22 mouse cellular contexts compared by ENCODE assay signal in genomic region chr1:90514176-90514575, GRCm38 (mm10).
"Had no signal": no experiment of that assay in that cellular context is flagged by ENCODE, and none has a peak within 500 bp of the region (broad histone marks: within the 10 kb centered on the region; RNA-seq: fewer than 3 reads in every experiment).

No protein-coding gene starts in this region.

- H3K4me3 ChIP-seq: limb, embryonic 12.5 days; limb, embryonic 15.5 days; midbrain, embryonic 10.5 days; midbrain, embryonic 13.5 days; myocyte; neural tube, embryonic 13.5 days had no signal

- H3K4me2 ChIP-seq: limb, embryonic 12.5 days; limb, embryonic 15.5 days; liver, embryonic 11.5 days; lung, embryonic 14.5 days; midbrain, embryonic 13.5 days; neural tube, embryonic 13.5 days had no signal

- H3K9ac ChIP-seq: limb, embryonic 12.5 days; limb, embryonic 15.5 days; liver, embryonic 14.5 days; liver, postnatal 0 days; lung, embryonic 14.5 days; midbrain, embryonic 13.5 days; neural tube, embryonic 13.5 days had no signal

- H3K9me3 ChIP-seq: limb, embryonic 12.5 days; limb, embryonic 15.5 days; midbrain, embryonic 10.5 days; midbrain, embryonic 13.5 days; neural tube, embryonic 13.5 days had no signal

- H3K27me3 ChIP-seq: limb, embryonic 15.5 days; midbrain, embryonic 13.5 days; neural tube, embryonic 13.5 days had no signal

- H3K36me3 ChIP-seq: limb, embryonic 12.5 days; limb, embryonic 15.5 days; midbrain, embryonic 10.5 days; midbrain, embryonic 13.5 days; neural tube, embryonic 13.5 days had no signal

- H3K27ac ChIP-seq: limb, embryonic 12.5 days; limb, embryonic 15.5 days; liver, embryonic 14.5 days; macrophage; midbrain, embryonic 13.5 days; neural tube, embryonic 13.5 days; stomach, postnatal 0 days had no signal

- ATAC-seq: liver, postnatal 0 days; lung, postnatal 0 days; midbrain, embryonic 13.5 days had no signal

- DNase-seq: kidney, adult 2 months; kidney, postnatal 14 days; kidney, postnatal 4 days; left cerebral cortex, postnatal 4 days; liver, postnatal 0 days; lung, embryonic 14.5 days; retina, postnatal 1 day; right cerebral cortex, postnatal 25 days; thymus, adult 2 months; thymus, postnatal 14 days; thymus, postnatal 4 days had no signal
